Mouse (Mus musculus) liver, embryonic 14.5 days (tissue): ENCODE results near the gene Ddc.

ENCODE experiments used
- CTCF ChIP-seq: IDR thresholded peaks from 2 replicates; pipeline ENCODE4 v1.5.1; 2016; ENCODE audit warnings: antibody characterized with exemption, low read depth, control low read depth
- EP300 ChIP-seq: IDR thresholded peaks from 2 replicates; pipeline ENCODE4 v1.6.1; 2016; ENCODE audit warnings: antibody characterized with exemption, low read depth

DNA sequence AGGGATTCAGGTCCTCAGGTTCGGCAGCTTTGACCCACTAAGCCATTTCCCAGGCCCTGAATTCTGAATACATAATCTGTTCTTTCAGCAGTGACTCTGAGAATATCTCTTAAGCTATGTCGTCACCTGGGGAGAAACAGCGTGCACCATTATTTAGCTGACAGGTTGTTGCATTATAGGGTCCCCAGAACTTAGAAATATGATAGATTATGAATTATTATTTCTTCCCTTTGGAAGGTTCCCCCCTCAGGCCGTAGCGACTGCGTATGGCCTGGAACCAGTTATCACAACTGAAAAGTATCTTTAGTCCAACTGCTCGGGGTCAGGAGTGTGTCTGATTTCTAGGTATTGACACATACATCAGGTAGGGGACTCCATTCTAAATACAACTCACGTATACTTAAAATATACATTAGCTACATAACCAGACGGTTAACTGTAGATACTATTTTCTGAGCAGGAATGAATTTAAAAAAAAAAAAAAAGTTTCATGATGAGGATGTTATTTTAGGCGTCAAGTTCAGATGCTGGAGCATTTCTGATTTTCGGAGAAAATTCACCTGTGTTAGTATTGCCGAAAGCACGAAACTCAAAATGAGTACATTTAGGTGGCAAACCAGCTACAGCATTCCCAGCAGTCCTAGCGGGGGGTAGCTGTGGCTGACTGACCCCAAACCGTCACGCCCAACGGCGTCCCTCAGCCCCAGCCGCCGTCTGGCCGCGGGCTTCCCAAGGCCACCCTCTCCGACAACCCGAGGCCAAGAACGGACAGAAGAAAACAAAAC is 89.7 kb downstream of the Ddc start:
- TF ChIP-seq EP300, result peak; percentile 41
- TF ChIP-seq CTCF, result no peak
